Mouse (Mus musculus): Measurements from ENCODE around the gene Mrc2. TPM values are rescaled to one million over a fixed set of nuclear protein-coding genes. Genes with fewer than 3 reads are reported as not detected.

Mrc2 gene
- polyA plus RNA-seq, 1 experiment from 2014 or later: 0.32 TPM

GRCm38 (mm10) chr11:105362041-105362765 lies 69.8 kb downstream of the Mrc2 start:
- ATAC-seq (no peak), DNase-seq (no peak)
- Histone ChIP-seq H3K27me3 (ENCODE audit: insufficient read depth, low read length) (peaks cover 9% of the 10 kb centered on the region; the same call in 1 of the 2 replicates), H3K4me3 (ENCODE audit: low read depth, low read length) (no peak overlapping the region), H3K27ac (ENCODE audit: low read depth) (no peak overlapping the region), H3K4me1 (ENCODE audit: insufficient read depth) (peaks cover 42% of the 10 kb centered on the region), H3K9me3 (ENCODE audit: low read length) (no peaks in the 10 kb centered on the region), H3K9ac (replicated peaks) (no peak overlapping the region), H3K4me2 (ENCODE audit: low read depth, low read length) (0 out of 2 replicates have a peak overlapping the region, but pooled peaks have one; percentile 89), H3K36me3 (replicated peaks; ENCODE audit: insufficient read depth, low read length) (no peaks in the 10 kb centered on the region)
- TF ChIP-seq EP300 (IDR thresholded peaks at IDR 0.05; ENCODE audit: low read depth) (peak; percentile 52), CTCF (IDR thresholded peaks at IDR 0.05; ENCODE audit: low read depth) (no peak)
- 84% methylated on average over 4 of the region's 4 CpGs for WGBS (ENCODE audit: insufficient replicate concordance)

- Histone ChIP-seq H3K4me3 (ENCODE audit: low read depth, low read length) (peak overlapping the region; percentile 54), H3K9me3 (ENCODE audit: low read length) (no peaks in the 10 kb centered on the region), H3K27ac (ENCODE audit: low read depth) (no peak overlapping the region), H3K4me2 (ENCODE audit: low read depth, low read length) (peak overlapping the region; percentile 89), H3K27me3 (ENCODE audit: insufficient read depth, low read length) (peaks cover 9% of the 10 kb centered on the region; the same call in 1 of the 2 replicates), H3K4me1 (ENCODE audit: insufficient read depth) (peaks cover 48% of the 10 kb centered on the region), H3K36me3 (replicated peaks; ENCODE audit: insufficient read depth, low read length) (no peaks in the 10 kb centered on the region), H3K9ac (replicated peaks) (no peak overlapping the region; the same call in 1 of the 2 replicates)
- WGBS (ENCODE audit: insufficient replicate concordance): 6% methylated on average over 40 of the region's 40 CpGs
- DNase-seq: peak; percentile 87
- ATAC-seq: peak; percentile 39
- TF ChIP-seq EP300 (IDR thresholded peaks at IDR 0.05; ENCODE audit: low read depth) (no peak), CTCF (IDR thresholded peaks at IDR 0.05; ENCODE audit: low read depth) (peak; percentile 89)
Observed at GRCm38 (mm10) chr11:105362946-105363597, 70.6 kb downstream of the Mrc2 start.

- H3K4me3 ChIP-seq (ENCODE audit: low read depth, low read length): peak overlapping the region; percentile 9; the same call in 1 of the 2 replicates
- TF ChIP-seq CTCF (IDR thresholded peaks at IDR 0.05; ENCODE audit: low read depth) (no peak), EP300 (IDR thresholded peaks at IDR 0.05; ENCODE audit: low read depth) (no peak)
- H3K4me1 ChIP-seq (ENCODE audit: insufficient read depth): peaks cover 52% of the 10 kb centered on the region
- no peaks in the 10 kb centered on the region for H3K9me3 ChIP-seq (ENCODE audit: low read length)
- peaks cover 9% of the 10 kb centered on the region; the same call in 1 of the 2 replicates for H3K27me3 ChIP-seq (ENCODE audit: insufficient read depth, low read length)
- peak overlapping the region; percentile 89 for H3K4me2 ChIP-seq (ENCODE audit: low read depth, low read length)
- no peaks in the 10 kb centered on the region for H3K36me3 ChIP-seq (replicated peaks; ENCODE audit: insufficient read depth, low read length)
- DNase-seq: no peak
- WGBS (ENCODE audit: insufficient replicate concordance): 49% methylated on average over 12 of the region's 12 CpGs
- H3K9ac ChIP-seq (replicated peaks): no peak overlapping the region
- no peak overlapping the region for H3K27ac ChIP-seq (ENCODE audit: low read depth)
- no peak for ATAC-seq
Observed at GRCm38 (mm10) chr11:105363598-105364385, 71.3 kb downstream of the Mrc2 start.

GRCm38 (mm10) chr11:105364386-105365065 lies 72.1 kb downstream of the Mrc2 start:
- Histone ChIP-seq H3K9ac (replicated peaks) (no peak overlapping the region), H3K4me2 (ENCODE audit: low read depth, low read length) (peak overlapping the region; percentile 54), H3K27me3 (ENCODE audit: insufficient read depth, low read length) (peaks cover 9% of the 10 kb centered on the region; the same call in 1 of the 2 replicates), H3K27ac (ENCODE audit: low read depth) (0 out of 2 replicates have a peak overlapping the region, but pooled peaks have one; percentile 11), H3K36me3 (replicated peaks; ENCODE audit: insufficient read depth, low read length) (no peaks in the 10 kb centered on the region), H3K9me3 (ENCODE audit: low read length) (no peaks in the 10 kb centered on the region), H3K4me1 (ENCODE audit: insufficient read depth) (peaks cover 52% of the 10 kb centered on the region), H3K4me3 (ENCODE audit: low read depth, low read length) (peak overlapping the region; percentile 9; the same call in 1 of the 2 replicates)
- 18% methylated on average over 12 of the region's 12 CpGs for WGBS (ENCODE audit: insufficient replicate concordance)
- DNase-seq (peak; percentile 18), ATAC-seq (no peak)
- TF ChIP-seq EP300 (IDR thresholded peaks at IDR 0.05; ENCODE audit: low read depth): no peak
- TF ChIP-seq CTCF (IDR thresholded peaks at IDR 0.05; ENCODE audit: low read depth): no peak

GRCm38 (mm10) chr11:105365611-105366010 lies 73.2 kb downstream of the Mrc2 start:
- H3K4me3 ChIP-seq (ENCODE audit: low read depth, low read length): no peak overlapping the region
- peaks cover 9% of the 10 kb centered on the region; the same call in 1 of the 2 replicates for H3K27me3 ChIP-seq (ENCODE audit: insufficient read depth, low read length)
- no peaks in the 10 kb centered on the region for H3K36me3 ChIP-seq (replicated peaks; ENCODE audit: insufficient read depth, low read length)
- DNase-seq: no peak
- H3K9me3 ChIP-seq (ENCODE audit: low read length): no peaks in the 10 kb centered on the region
- peak overlapping the region; percentile 52 for H3K4me2 ChIP-seq (ENCODE audit: low read depth, low read length)
- no peak for TF ChIP-seq CTCF (IDR thresholded peaks at IDR 0.05; ENCODE audit: low read depth)
- TF ChIP-seq EP300 (IDR thresholded peaks at IDR 0.05; ENCODE audit: low read depth): no peak
- no peak overlapping the region; the same call in 1 of the 2 replicates for H3K9ac ChIP-seq (replicated peaks)
- H3K4me1 ChIP-seq (ENCODE audit: insufficient read depth): peaks cover 52% of the 10 kb centered on the region
- peak; percentile 11; the same call in 1 of the 2 replicates for ATAC-seq
- WGBS (ENCODE audit: insufficient replicate concordance): 49% methylated on average over 3 of the region's 3 CpGs
- H3K27ac ChIP-seq (ENCODE audit: low read depth): peak overlapping the region; percentile 66

Measured in liver, postnatal 0 days (tissue).